Mouse (Mus musculus): ENCODE data around the gene Rab4b. TPM values are rescaled to one million over a fixed set of nuclear protein-coding genes. Genes with fewer than 3 reads are reported as not detected.

Gene Rab4b
- 167 to 187 TPM (median 176 TPM) in 4 replicates for total RNA-seq (2023; ENCODE audit: inconsistent age)

GRCm38 (mm10) chr7:27178324-27179216 lies at the start of gene Rab4b:
TSS of gene Rab4b (minus strand) at chr7:27178896.

GRCm38 (mm10) chr7:27228281-27228821 lies 49.7 kb upstream of the Rab4b start, which contains the start of gene Itpkc:
TSS of gene Itpkc (minus strand) at chr7:27228661.

GRCm38 (mm10) chr7:27195681-27196611 lies 17.2 kb upstream of the Rab4b start, which contains the start of the genes BC024978 and Snrpa:
TSS of gene BC024978 (plus strand) at chr7:27195781.
TSS of gene Snrpa (minus strand) at chr7:27196271.

GRCm38 (mm10) chr7:27180837-27181695 lies 2.4 kb upstream of the Rab4b start, which contains the start of the genes Gm21983 and Mia:
TSS of gene Gm21983 (minus strand) at chr7:27181086.
TSS of gene Mia (minus strand) at chr7:27181157.

GRCm38 (mm10) chr7:27166614-27167474 lies 11.9 kb downstream of the Rab4b start, which contains the start of gene Egln2:
TSS of gene Egln2 (minus strand) at chr7:27166802.

GRCm38 (mm10) chr7:27153205-27153764 lies 25.4 kb downstream of the Rab4b start, which contains the start of gene Cyp2t4:
TSS of gene Cyp2t4 (plus strand) at chr7:27153714.

GRCm38 (mm10) chr7:27119676-27120075 lies 59.0 kb downstream of the Rab4b start, which contains the start of gene Cyp2f2:
TSS of gene Cyp2f2 (plus strand) at chr7:27119909.

Other genes starting within 250 kb of the Rab4b start
- gene Cyp2a22, start 239.5 kb downstream of the Rab4b start, total RNA-seq (2023; ENCODE audit: inconsistent age), result not detected in 4 replicates
- not detected in 4 replicates for gene Cyp2a12, start 149.8 kb downstream of the Rab4b start, total RNA-seq (2023; ENCODE audit: inconsistent age)
- gene Cyp2f2, start 59.0 kb downstream of the Rab4b start, total RNA-seq (2023; ENCODE audit: inconsistent age), result not detected in 4 replicates
- not detected in 4 replicates for gene Cyp2t4, start 25.2 kb downstream of the Rab4b start, total RNA-seq (2023; ENCODE audit: inconsistent age)
- 226 to 254 TPM (median 243 TPM) in 4 replicates for gene Egln2, start 12.1 kb downstream of the Rab4b start, total RNA-seq (2023; ENCODE audit: inconsistent age)
- gene Gm21983, start 2.2 kb upstream of the Rab4b start, total RNA-seq (2023; ENCODE audit: inconsistent age), result not detected in 4 replicates
- gene Mia, start 2.3 kb upstream of the Rab4b start, total RNA-seq (2023; ENCODE audit: inconsistent age), result 0.57 to 1.5 TPM (median 0.90 TPM) in 3 of 4 replicates, not detected in the other
- gene BC024978, start 16.9 kb upstream of the Rab4b start, total RNA-seq (2023; ENCODE audit: inconsistent age), result 15.0 to 18.0 TPM (median 16.3 TPM) in 4 replicates
- 98.7 to 129 TPM (median 118 TPM) in 4 replicates for gene Snrpa, start 17.4 kb upstream of the Rab4b start, total RNA-seq (2023; ENCODE audit: inconsistent age)
- 16.9 to 22.1 TPM (median 20.3 TPM) in 4 replicates for gene Itpkc, start 49.8 kb upstream of the Rab4b start, total RNA-seq (2023; ENCODE audit: inconsistent age)
- gene Coq8b, start 54.1 kb upstream of the Rab4b start, total RNA-seq (2023; ENCODE audit: inconsistent age), result 25.8 to 31.0 TPM (median 27.4 TPM) in 4 replicates
- 1.4 to 3.2 TPM (median 1.6 TPM) in 4 replicates for gene Numbl, start 79.5 kb upstream of the Rab4b start, total RNA-seq (2023; ENCODE audit: inconsistent age)
- gene Ltbp4, start 158.8 kb upstream of the Rab4b start, total RNA-seq (2023; ENCODE audit: inconsistent age), result 0.87 to 0.97 TPM (median 0.93 TPM) in 4 replicates
- gene Shkbp1, start 177.1 kb upstream of the Rab4b start, total RNA-seq (2023; ENCODE audit: inconsistent age), result 87.2 to 119 TPM (median 99.9 TPM) in 4 replicates
- not detected in 4 replicates for gene Gm20479, start 178.5 kb upstream of the Rab4b start, total RNA-seq (2023; ENCODE audit: inconsistent age)